Mouse (Mus musculus): ENCODE measurements at regions not wholly inside any gene's neighbourhood (a gene's known extent, or its start where the extent isn't known, plus 50 kb on each side); places are given as distances from the start of the nearest gene placed in this dataset.

DNA sequence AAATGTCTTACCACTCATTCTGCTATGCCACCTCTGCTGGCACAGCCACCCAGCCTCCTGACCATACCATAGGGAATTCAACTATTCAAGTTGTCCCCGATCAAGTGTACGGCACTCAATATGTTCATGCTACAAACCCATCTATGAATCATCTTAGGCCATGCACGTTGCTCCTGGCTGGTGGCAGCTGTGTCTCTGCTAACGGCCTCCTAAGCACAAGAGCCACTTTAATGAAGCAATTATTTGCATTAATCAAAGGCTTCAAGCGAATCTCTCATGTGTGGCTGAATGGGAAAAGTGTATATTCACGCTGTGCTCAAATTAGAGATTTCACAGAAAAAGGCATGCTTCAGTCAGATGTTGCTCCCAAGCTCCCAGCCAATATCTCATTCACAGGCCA is 295.8 kb downstream of the Nedd1 start:
- Histone ChIP-seq H3ac (ENCODE audit: control insufficient read depth, insufficient read length) (no peak overlapping the region), H3K27me3 (ENCODE audit: control insufficient read depth, insufficient read depth, insufficient read length) (no peaks in the 10 kb centered on the region), H3K36me3 (ENCODE audit: control insufficient read depth, insufficient read depth) (no peaks in the 10 kb centered on the region), H3K4me2 (ENCODE audit: low read depth) (no peak overlapping the region), H3K79me2 (ENCODE audit: control insufficient read depth, insufficient read depth) (no peaks in the 10 kb centered on the region), H3K4me3 (no peak overlapping the region)
- no peak for TF ChIP-seq POLR2A (IDR thresholded peaks at IDR 0.05; ENCODE audit: insufficient read length, low read depth)
- no peak for TF ChIP-seq MYOG (IDR thresholded peaks at IDR 0.05; ENCODE audit: control insufficient read depth in 1 of 3, insufficient read depth in 1 of 3, insufficient read length in 2 of 3, low read depth in 2 of 3)
- TF ChIP-seq TCF12 (IDR thresholded peaks at IDR 0.05; ENCODE audit: insufficient read depth, poor library complexity, severe bottlenecking): no peak
- TF ChIP-seq MAX (IDR thresholded peaks at IDR 0.05; ENCODE audit: low read depth): no peak
- no peak for TF ChIP-seq REST (IDR thresholded peaks at IDR 0.05; ENCODE audit: insufficient read depth, insufficient read length)
- no peak for TF ChIP-seq USF1 (IDR thresholded peaks at IDR 0.05; ENCODE audit: low read depth)
- TF ChIP-seq E2F4 (IDR thresholded peaks at IDR 0.05; ENCODE audit: insufficient read depth): no peak

DNA sequence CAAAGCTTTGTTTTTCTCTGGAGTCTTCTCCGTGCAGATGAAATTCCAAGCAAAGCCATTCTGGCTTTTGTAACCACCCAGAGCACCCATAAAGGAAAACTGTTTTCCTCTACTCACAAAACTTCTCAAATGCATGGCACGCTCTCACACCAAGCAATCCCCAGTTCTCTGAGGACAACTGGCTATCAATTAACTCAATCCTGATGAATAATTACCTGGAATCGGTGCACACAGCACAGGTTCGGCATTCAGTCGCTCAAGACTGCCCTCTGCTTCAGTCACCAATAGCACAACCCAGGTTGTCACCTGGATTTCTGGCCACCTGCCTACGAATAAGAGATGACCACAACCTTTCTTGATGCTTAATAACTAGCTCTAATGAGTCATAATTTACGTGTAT is 309.5 kb downstream of the Nedd1 start:
- TF ChIP-seq MYOG (IDR thresholded peaks at IDR 0.05; ENCODE audit: control insufficient read depth in 1 of 3, insufficient read depth in 1 of 3, insufficient read length in 2 of 3, low read depth in 2 of 3): no peak
- TF ChIP-seq TCF12 (IDR thresholded peaks at IDR 0.05; ENCODE audit: insufficient read depth, poor library complexity, severe bottlenecking): no peak
- TF ChIP-seq CEBPB (IDR thresholded peaks at IDR 0.05; ENCODE audit: insufficient read depth, poor library complexity, severe bottlenecking): no peak
- no peak for TF ChIP-seq POLR2AphosphoS2 (IDR thresholded peaks at IDR 0.05; ENCODE audit: insufficient read length, low read depth)
- no peak for TF ChIP-seq MYOD1 (IDR thresholded peaks at IDR 0.05; ENCODE audit: control insufficient read depth in 1 of 3, insufficient read length in 2 of 3, low read depth in 2 of 3)
- TF ChIP-seq POLR2A (IDR thresholded peaks at IDR 0.05; ENCODE audit: insufficient read length, low read depth): no peak
- no peak for TF ChIP-seq REST (IDR thresholded peaks at IDR 0.05; ENCODE audit: insufficient read depth, insufficient read length)
- TF ChIP-seq SRF (IDR thresholded peaks at IDR 0.05; ENCODE audit: control insufficient read depth, insufficient read length, low read depth): no peak
- TF ChIP-seq MAX (IDR thresholded peaks at IDR 0.05; ENCODE audit: low read depth): no peak
- TF ChIP-seq TCF3 (IDR thresholded peaks at IDR 0.05; ENCODE audit: insufficient read length, low read depth): no peak
- no peak for TF ChIP-seq E2F4 (IDR thresholded peaks at IDR 0.05; ENCODE audit: insufficient read depth)
- TF ChIP-seq USF1 (IDR thresholded peaks at IDR 0.05; ENCODE audit: low read depth): no peak
- Histone ChIP-seq H3K79me2 (ENCODE audit: control insufficient read depth, insufficient read depth) (no peaks in the 10 kb centered on the region), H3K4me2 (ENCODE audit: low read depth) (no peak overlapping the region), H3ac (ENCODE audit: control insufficient read depth, insufficient read length) (no peak overlapping the region), H3K27me3 (ENCODE audit: control insufficient read depth, insufficient read depth, insufficient read length) (no peaks in the 10 kb centered on the region), H3K4me3 (no peak overlapping the region), H3K36me3 (ENCODE audit: control insufficient read depth, insufficient read depth) (no peaks in the 10 kb centered on the region)

DNA sequence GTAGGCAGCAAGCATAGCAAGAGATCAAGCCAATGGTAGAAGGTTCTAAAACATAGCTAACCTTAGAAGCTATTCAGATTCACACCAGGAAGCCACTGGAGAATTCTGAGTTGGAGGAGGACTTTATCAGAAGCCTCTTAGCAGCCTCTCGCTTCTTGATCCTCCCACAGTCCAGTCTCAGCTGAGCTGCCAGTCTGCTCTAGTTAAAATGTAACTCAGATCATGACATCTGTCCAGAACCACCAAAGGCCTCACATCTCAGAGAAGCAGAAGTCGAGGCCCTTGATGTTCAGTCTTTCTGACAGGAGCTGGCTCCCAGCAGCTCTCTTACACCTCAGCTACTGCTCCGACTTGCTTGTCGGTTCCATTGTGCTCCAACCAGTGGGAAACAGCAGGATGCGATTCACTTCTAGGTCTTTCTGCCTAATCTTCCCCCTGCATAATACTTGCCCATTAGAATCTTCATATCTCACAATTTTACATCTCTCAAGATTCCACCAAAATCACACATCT is 311.4 kb downstream of the Nedd1 start:
- Histone ChIP-seq H3K79me2 (ENCODE audit: control insufficient read depth, insufficient read depth) (no peaks in the 10 kb centered on the region), H3K27me3 (ENCODE audit: control insufficient read depth, insufficient read depth, insufficient read length) (no peaks in the 10 kb centered on the region), H3ac (ENCODE audit: control insufficient read depth, insufficient read length) (no peak overlapping the region), H3K36me3 (ENCODE audit: control insufficient read depth, insufficient read depth) (no peaks in the 10 kb centered on the region), H3K4me3 (no peak overlapping the region), H3K4me2 (ENCODE audit: low read depth) (no peak overlapping the region)
- TF ChIP-seq POLR2A (IDR thresholded peaks at IDR 0.05; ENCODE audit: insufficient read length, low read depth) (no peak), USF1 (IDR thresholded peaks at IDR 0.05; ENCODE audit: low read depth) (no peak), MYOD1 (IDR thresholded peaks at IDR 0.05; ENCODE audit: control insufficient read depth in 1 of 3, insufficient read length in 2 of 3, low read depth in 2 of 3) (no peak), MAX (IDR thresholded peaks at IDR 0.05; ENCODE audit: low read depth) (no peak), REST (IDR thresholded peaks at IDR 0.05; ENCODE audit: insufficient read depth, insufficient read length) (no peak), MYOG (IDR thresholded peaks at IDR 0.05; ENCODE audit: control insufficient read depth in 1 of 3, insufficient read depth in 1 of 3, insufficient read length in 2 of 3, low read depth in 2 of 3) (no peak)

DNA sequence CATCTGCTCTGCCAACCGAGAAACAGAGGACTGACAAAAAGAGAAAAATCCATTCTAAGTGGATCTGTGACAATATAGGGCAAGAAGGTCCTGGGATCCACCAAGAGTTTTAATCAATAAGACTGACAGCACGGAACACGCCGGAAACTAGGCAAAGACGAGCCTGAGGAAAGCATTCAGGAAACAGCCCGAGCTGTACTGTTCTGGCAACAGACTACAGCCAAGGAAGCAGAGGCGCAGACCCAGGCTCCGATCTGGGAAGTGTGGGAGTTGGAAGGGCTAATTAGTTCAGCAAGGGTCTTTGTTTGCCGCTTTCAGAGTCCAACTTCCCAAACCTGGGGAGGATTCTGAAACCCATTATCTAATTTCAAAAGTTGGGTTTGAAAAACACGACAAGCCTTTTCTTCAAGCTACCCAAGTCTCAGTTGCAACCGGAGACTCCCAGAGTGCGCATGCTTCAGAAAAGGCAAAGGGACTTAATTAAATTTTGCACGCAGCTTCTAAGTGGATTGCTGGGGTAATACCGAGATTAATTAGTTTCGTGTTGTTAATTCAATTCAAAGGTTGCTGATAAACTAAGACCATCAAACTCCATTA is 317.4 kb downstream of the Nedd1 start:
- TF ChIP-seq MAX (IDR thresholded peaks at IDR 0.05; ENCODE audit: low read depth): no peak
- TF ChIP-seq TCF12 (IDR thresholded peaks at IDR 0.05; ENCODE audit: insufficient read depth, poor library complexity, severe bottlenecking): no peak
- TF ChIP-seq POLR2AphosphoS2 (IDR thresholded peaks at IDR 0.05; ENCODE audit: insufficient read length, low read depth): no peak
- TF ChIP-seq MYOD1 (IDR thresholded peaks at IDR 0.05; ENCODE audit: control insufficient read depth in 1 of 3, insufficient read length in 2 of 3, low read depth in 2 of 3): no peak
- no peak overlapping the region for H3K4me2 ChIP-seq (ENCODE audit: low read depth)

DNA sequence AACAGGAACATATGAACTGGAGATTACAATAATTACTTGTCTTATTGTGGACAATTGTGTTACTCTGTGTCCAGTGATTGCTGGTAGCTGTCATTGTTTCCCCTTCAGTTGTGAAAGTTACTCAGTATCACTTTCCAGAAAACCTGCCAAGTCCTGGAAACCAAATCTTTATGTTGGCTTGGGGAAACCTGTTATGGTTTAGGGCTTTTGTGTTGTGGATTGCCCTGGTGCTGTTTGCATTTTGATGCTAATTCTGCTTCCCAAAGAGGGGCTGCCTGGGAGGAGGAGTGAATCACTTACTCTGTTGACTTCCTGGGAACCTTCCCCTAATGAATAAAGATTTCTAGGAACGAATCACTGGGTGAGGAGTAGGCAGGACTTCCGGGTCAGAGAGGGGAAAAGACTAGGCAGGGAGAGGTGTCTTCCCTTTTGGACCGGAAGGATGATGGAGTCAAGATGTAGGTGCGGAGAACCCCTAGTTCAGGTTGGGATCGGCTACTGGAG is 321.6 kb downstream of the Nedd1 start:
- Histone ChIP-seq H3K36me3 (ENCODE audit: control insufficient read depth, insufficient read depth) (no peaks in the 10 kb centered on the region), H3K27me3 (ENCODE audit: control insufficient read depth, insufficient read depth, insufficient read length) (no peaks in the 10 kb centered on the region), H3K79me2 (ENCODE audit: control insufficient read depth, insufficient read depth) (no peaks in the 10 kb centered on the region), H3K4me2 (ENCODE audit: low read depth) (no peak overlapping the region), H3K4me3 (no peak overlapping the region), H3ac (ENCODE audit: control insufficient read depth, insufficient read length) (no peak overlapping the region)
- TF ChIP-seq E2F4 (IDR thresholded peaks at IDR 0.05; ENCODE audit: insufficient read depth) (no peak), MAX (IDR thresholded peaks at IDR 0.05; ENCODE audit: low read depth) (no peak), POLR2AphosphoS2 (IDR thresholded peaks at IDR 0.05; ENCODE audit: insufficient read length, low read depth) (no peak), TCF12 (IDR thresholded peaks at IDR 0.05; ENCODE audit: insufficient read depth, poor library complexity, severe bottlenecking) (no peak), CEBPB (IDR thresholded peaks at IDR 0.05; ENCODE audit: insufficient read depth, poor library complexity, severe bottlenecking) (no peak), TCF3 (IDR thresholded peaks at IDR 0.05; ENCODE audit: insufficient read length, low read depth) (no peak), SRF (IDR thresholded peaks at IDR 0.05; ENCODE audit: control insufficient read depth, insufficient read length, low read depth) (no peak), MYOG (IDR thresholded peaks at IDR 0.05; ENCODE audit: control insufficient read depth in 1 of 3, insufficient read depth in 1 of 3, insufficient read length in 2 of 3, low read depth in 2 of 3) (no peak), REST (IDR thresholded peaks at IDR 0.05; ENCODE audit: insufficient read depth, insufficient read length) (no peak), MYOD1 (IDR thresholded peaks at IDR 0.05; ENCODE audit: control insufficient read depth in 1 of 3, insufficient read length in 2 of 3, low read depth in 2 of 3) (no peak), USF1 (IDR thresholded peaks at IDR 0.05; ENCODE audit: low read depth) (no peak), POLR2A (IDR thresholded peaks at IDR 0.05; ENCODE audit: insufficient read length, low read depth) (no peak)

More for the DNA sequence above, 317.4 kb downstream of the Nedd1 start:
- no peaks in the 10 kb centered on the region for H3K79me2 ChIP-seq (ENCODE audit: control insufficient read depth, insufficient read depth)
- no peak overlapping the region for H3ac ChIP-seq (ENCODE audit: control insufficient read depth, insufficient read length)
- H3K27me3 ChIP-seq (ENCODE audit: control insufficient read depth, insufficient read depth, insufficient read length): no peaks in the 10 kb centered on the region
- no peak overlapping the region for H3K4me3 ChIP-seq
- no peaks in the 10 kb centered on the region for H3K36me3 ChIP-seq (ENCODE audit: control insufficient read depth, insufficient read depth)

Measured in myocyte (in vitro differentiated cells).